1 mouse cellular context compared by ENCODE assay signal in the genomic region with DNA sequence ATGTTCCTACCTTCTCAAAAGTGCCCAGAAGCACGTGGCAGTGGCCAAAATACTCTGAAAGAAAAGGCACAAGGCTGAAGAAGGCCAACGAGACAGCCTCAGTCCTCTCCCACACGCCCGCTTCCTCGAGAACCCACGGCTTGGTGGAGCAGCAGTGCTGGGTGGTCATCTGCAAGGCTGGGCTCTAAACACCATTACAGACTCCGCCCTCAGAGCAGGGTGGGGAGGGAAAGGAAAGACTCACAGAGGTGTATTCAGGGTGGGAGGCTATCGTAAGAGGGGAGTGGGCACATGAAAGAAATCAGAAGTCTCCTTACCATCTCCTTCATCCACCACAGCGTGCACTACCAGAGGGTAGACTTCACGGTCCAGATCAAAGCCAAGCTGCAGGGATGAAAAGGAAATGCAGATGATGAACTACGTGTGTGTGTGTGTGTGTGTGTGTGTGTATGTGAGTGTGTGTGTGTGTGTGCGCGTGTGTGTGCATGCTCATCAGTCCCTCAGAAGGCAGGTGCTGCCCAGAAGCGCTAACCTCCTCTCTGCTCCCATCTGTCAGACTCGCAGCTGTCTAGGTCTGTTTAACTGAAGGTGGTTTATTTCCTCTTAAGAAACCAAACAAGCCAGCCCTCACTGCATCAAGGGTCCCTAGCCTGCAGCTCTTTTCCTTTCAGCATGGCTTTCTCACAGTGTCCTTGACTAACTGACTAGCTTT.
TF ChIP-seq lines count a peak whose summit lies in the region.

No protein-coding gene starts in this region.

TF ChIP-seq in myocyte, 11 proteins besides CTCF, POLR2A, EP300 and RAD21 (continued from another document):
- no peak for TF ChIP-seq REST (IDR thresholded peaks at IDR 0.05; ENCODE audit: insufficient read depth, insufficient read length)
- TF ChIP-seq MYOG (IDR thresholded peaks at IDR 0.05; ENCODE audit: control insufficient read depth in 1 of 3, insufficient read depth in 1 of 3, insufficient read length in 2 of 3, low read depth in 2 of 3) = peak in 2 of 3 experiments; percentile 23 to 34
